Mouse (Mus musculus) liver, postnatal 0 days (tissue): ENCODE measurements at regions not wholly inside any gene's neighbourhood (a gene's known extent, or its start where the extent isn't known, plus 50 kb on each side); places are given as distances from the start of the nearest gene placed in this dataset.

Experiments used
- ATAC-seq: fragments of 200-750 bp; cut with Nextera tagmentation; 2 replicates; pipeline ENCODE4 v1.8.0; 2017; ENCODE audit warnings: mild to moderate bottlenecking, moderate library complexity
- DNase-seq: peaks from one replicate; pipeline ENCODE4 v3.0.0-alpha.2; 2016
- H3K27ac ChIP-seq: fragments of 300-500 bp; sonication (generic); 2 replicates; pipeline ENCODE4 v1.5.1; 2014; ENCODE audit warnings: antibody characterized with exemption, moderate library complexity, mild to moderate bottlenecking, low read depth
- H3K27me3 ChIP-seq: fragments of 300-500 bp; sonication (generic); 2 replicates; pipeline ENCODE4 v1.6.1; 2014; ENCODE audit warnings: low read length, control low read depth, mixed read lengths; ENCODE audit not compliant: insufficient read depth
- H3K36me3 ChIP-seq: fragments of 300-500 bp; sonication (generic); replicated peaks from 2 replicates; pipeline ENCODE4 v1.6.1; 2014; ENCODE audit warnings: mild to moderate bottlenecking, control low read depth, low read length, moderate library complexity, mixed read lengths; ENCODE audit not compliant: insufficient read depth
- H3K4me1 ChIP-seq: fragments of 300-500 bp; sonication (generic); 2 replicates; pipeline ENCODE4 v1.6.1; 2014; ENCODE audit warnings: antibody characterized with exemption, mild to moderate bottlenecking, control low read depth; ENCODE audit not compliant: insufficient read depth
- H3K4me2 ChIP-seq: fragments of 300-500 bp; sonication (generic); 2 replicates; pipeline ENCODE4 v1.6.1; 2014; ENCODE audit warnings: low read depth, mild to moderate bottlenecking, low read length, moderate library complexity, mixed read lengths
- H3K4me3 ChIP-seq: fragments of 300-500 bp; sonication (generic); 2 replicates; pipeline ENCODE4 v1.5.1; 2014; ENCODE audit warnings: low read depth, low read length
- H3K9ac ChIP-seq: fragments of 300-500 bp; sonication (generic); replicated peaks from 2 replicates; pipeline ENCODE4 v1.6.1; 2014; ENCODE audit warnings: mild to moderate bottlenecking, moderate library complexity
- H3K9me3 ChIP-seq: fragments of 300-500 bp; sonication (generic); 2 replicates; pipeline ENCODE4 v1.6.1; 2016; ENCODE audit warnings: mild to moderate bottlenecking, control low read depth, low read length, mixed read lengths
- CTCF ChIP-seq: sonication (generic); IDR thresholded peaks from 2 replicates; pipeline ENCODE4 v1.5.1; 2016; ENCODE audit warnings: antibody characterized with exemption, low read depth
- EP300 ChIP-seq: IDR thresholded peaks from 2 replicates; pipeline ENCODE4 v1.6.1; 2016; ENCODE audit warnings: antibody characterized with exemption, low read depth, mild to moderate bottlenecking
- whole genome bisulfite sequencing: fragments of 180-500 bp; shearing (Covaris S2); extraction: QIAGEN DNeasy Blood & Tissue Kit; methylation state at CpG from one replicate; pipeline ENCODE4 v1.1.7; 2014; ENCODE audit not compliant: insufficient replicate concordance; 5-methylcytosine and 5-hydroxymethylcytosine counted together

GRCm38 (mm10) chr16:73108021-73108452, 799.9 kb downstream of the Robo1 start:
- H3K9ac ChIP-seq: no peak overlapping the region
- no peak overlapping the region for H3K27ac ChIP-seq
- no peaks in the 10 kb centered on the region for H3K36me3 ChIP-seq
- H3K4me3 ChIP-seq: no peak overlapping the region
- H3K4me1 ChIP-seq: no peaks in the 10 kb centered on the region
- no peak overlapping the region for H3K4me2 ChIP-seq
- no peaks in the 10 kb centered on the region for H3K9me3 ChIP-seq
- WGBS: 79% methylated on average over 7 of the region's 7 CpGs
- no peaks in the 10 kb centered on the region for H3K27me3 ChIP-seq
- DNase-seq (no peak), ATAC-seq (no peak)
- TF ChIP-seq EP300 (no peak), CTCF (no peak)

- Histone ChIP-seq H3K4me1 (no peaks in the 10 kb centered on the region), H3K27ac (no peak overlapping the region), H3K27me3 (no peaks in the 10 kb centered on the region), H3K36me3 (no peaks in the 10 kb centered on the region), H3K9me3 (no peaks in the 10 kb centered on the region), H3K9ac (no peak overlapping the region), H3K4me2 (no peak overlapping the region), H3K4me3 (no peak overlapping the region)
- TF ChIP-seq CTCF (no peak), EP300 (no peak)
- no peak for DNase-seq
- 78% methylated on average over 9 of the region's 9 CpGs for WGBS
- ATAC-seq: no peak
Observed at GRCm38 (mm10) chr16:73107608-73108007, 799.5 kb downstream of the Robo1 start.

GRCm38 (mm10) chr16:73105496-73105895, 797.4 kb downstream of the Robo1 start:
- no peak overlapping the region for H3K9ac ChIP-seq
- ATAC-seq: no peak
- 73% methylated on average over 10 of the region's 10 CpGs for WGBS
- no peaks in the 10 kb centered on the region for H3K27me3 ChIP-seq
- no peak overlapping the region for H3K4me3 ChIP-seq
- DNase-seq: no peak
- no peak overlapping the region for H3K27ac ChIP-seq
- no peaks in the 10 kb centered on the region for H3K36me3 ChIP-seq
- no peaks in the 10 kb centered on the region for H3K9me3 ChIP-seq
- H3K4me1 ChIP-seq: no peaks in the 10 kb centered on the region
- H3K4me2 ChIP-seq: no peak overlapping the region
- TF ChIP-seq CTCF (no peak), EP300 (no peak)

GRCm38 (mm10) chr16:73100273-73100672, 792.2 kb downstream of the Robo1 start:
- no peak overlapping the region for H3K4me2 ChIP-seq
- ATAC-seq: no peak
- no peak overlapping the region for H3K9ac ChIP-seq
- H3K4me3 ChIP-seq: no peak overlapping the region
- H3K36me3 ChIP-seq: no peaks in the 10 kb centered on the region
- H3K4me1 ChIP-seq: no peaks in the 10 kb centered on the region
- DNase-seq: no peak
- TF ChIP-seq CTCF (no peak), EP300 (no peak)
- H3K27ac ChIP-seq: no peak overlapping the region
- 83% methylated on average over 8 of the region's 8 CpGs for WGBS
- H3K27me3 ChIP-seq: 0 out of 2 replicates have a peak, but pooled peaks cover 3% of the 10 kb centered on the region
- no peaks in the 10 kb centered on the region for H3K9me3 ChIP-seq

GRCm38 (mm10) chr16:73098760-73099159, 790.7 kb downstream of the Robo1 start:
- Histone ChIP-seq H3K27ac (no peak overlapping the region), H3K4me2 (no peak overlapping the region), H3K9me3 (no peaks in the 10 kb centered on the region), H3K27me3 (0 out of 2 replicates have a peak, but pooled peaks cover 3% of the 10 kb centered on the region), H3K4me3 (no peak overlapping the region), H3K4me1 (no peaks in the 10 kb centered on the region), H3K9ac (no peak overlapping the region), H3K36me3 (no peaks in the 10 kb centered on the region)
- DNase-seq (no peak), ATAC-seq (no peak)
- 18% methylated on average over 4 of the region's 4 CpGs for WGBS
- TF ChIP-seq CTCF (peak; percentile 60), EP300 (no peak)

GRCm38 (mm10) chr16:73097176-73097575, 789.1 kb downstream of the Robo1 start:
- 0 out of 2 replicates have a peak, but pooled peaks cover 3% of the 10 kb centered on the region for H3K27me3 ChIP-seq
- no peak overlapping the region for H3K9ac ChIP-seq
- no peaks in the 10 kb centered on the region for H3K4me1 ChIP-seq
- DNase-seq (no peak), ATAC-seq (no peak)
- no peaks in the 10 kb centered on the region for H3K36me3 ChIP-seq
- no peaks in the 10 kb centered on the region for H3K9me3 ChIP-seq
- no peak overlapping the region for H3K27ac ChIP-seq
- TF ChIP-seq EP300 (no peak), CTCF (no peak)
- WGBS: 29% methylated on average over 14 of the region's 14 CpGs
- H3K4me2 ChIP-seq: no peak overlapping the region
- H3K4me3 ChIP-seq: no peak overlapping the region
